10 mouse cellular contexts compared by ENCODE assay signal in genomic region chr11:96281855-96282570, GRCm38 (mm10). TPM values are rescaled to one million over a fixed set of nuclear protein-coding genes. Genes with fewer than 3 reads are reported as not detected.
DNase-seq lines count a peak whose midpoint lies in the region; ATAC-seq and TF ChIP-seq lines count a peak whose summit lies in the region.
"Had no signal": no experiment of that assay in that cellular context is flagged by ENCODE, and none has a peak within 500 bp of the region (broad histone marks: within the 10 kb centered on the region; RNA-seq: fewer than 3 reads in every experiment).

Gene Hoxb8 (plus strand): TSS chr11:96281905.

- 1% methylated on average over 27 of the region's 27 CpGs for WGBS in lung, embryonic 15.5 days
- under 1% methylated on average over 27 of the region's 27 CpGs for WGBS in kidney, embryonic 16.5 days
- 3% methylated on average over 27 of the region's 27 CpGs for WGBS in stomach, embryonic 15.5 days

- H3K4me1 ChIP-seq in lung, embryonic 15.5 days, result peaks cover 21% of the 10 kb centered on the region
- H3K4me1 ChIP-seq in kidney, embryonic 16.5 days (ENCODE audit: insufficient read depth, low read length), result peaks cover 36% of the 10 kb centered on the region
- peaks cover 18% of the 10 kb centered on the region for H3K4me1 ChIP-seq in stomach, embryonic 15.5 days

- H3K27me3 ChIP-seq in lung, embryonic 15.5 days, result peaks cover 92% of the 10 kb centered on the region
- no peaks in the 10 kb centered on the region for H3K27me3 ChIP-seq in kidney, embryonic 16.5 days (ENCODE audit: insufficient read depth, low read length)
- peaks cover 66% of the 10 kb centered on the region for H3K27me3 ChIP-seq in stomach, embryonic 15.5 days (replicated peaks)

- H3K4me2 ChIP-seq in lung, embryonic 15.5 days, result peak within 1 kb of the TSS; percentile 67
- peak within 1 kb of the TSS; percentile 90 for H3K4me2 ChIP-seq in kidney, embryonic 16.5 days (replicated peaks; ENCODE audit: low read depth, low read length)
- peak within 1 kb of the TSS; percentile 58 for H3K4me2 ChIP-seq in stomach, embryonic 15.5 days

- no peak within 1 kb of the TSS for H3K27ac ChIP-seq in lung, embryonic 15.5 days
- H3K27ac ChIP-seq in kidney, embryonic 16.5 days (ENCODE audit: low read length), result peak within 1 kb of the TSS; percentile 100
- no peak within 1 kb of the TSS; the same call in 1 of the 2 replicates for H3K27ac ChIP-seq in stomach, embryonic 15.5 days
- H3K27ac ChIP-seq: liver, embryonic 14.5 days had no signal

- no peak for TF ChIP-seq CTCF in brain, embryonic 14.5 days (IDR thresholded peaks at IDR 0.05; ENCODE audit: borderline replicate concordance, extremely low read depth, insufficient read depth, insufficient read length)

- no peak for TF ChIP-seq POLR2A in brain, embryonic 14.5 days (IDR thresholded peaks at IDR 0.05; ENCODE audit: borderline replicate concordance, extremely low read depth, insufficient read depth, insufficient read length, poor library complexity, severe bottlenecking)

- no peak for ATAC-seq in lung, embryonic 15.5 days (ENCODE audit: borderline replicate concordance, extremely low read depth, low FRiP score, low TSS enrichment)
- no peak for ATAC-seq in kidney, embryonic 16.5 days (ENCODE audit: low FRiP score, low TSS enrichment)
- ATAC-seq in stomach, embryonic 15.5 days (ENCODE audit: insufficient read depth, low FRiP score, low read depth), result no peak

- DNase-seq in lung, postnatal 10 days, result no peak
- DNase-seq in brain, embryonic 14.5 days (ENCODE audit: low read depth), result no peak
- DNase-seq in natural killer cell, adult 2 months (ENCODE audit: low spot score in 2 of 2), result no peak
- DNase-seq in gastrocnemius, postnatal 25 days, result no peak
- DNase-seq: cerebellum, adult 9-11 months had no signal

- H3K9me3 ChIP-seq in lung, embryonic 15.5 days, result no peaks in the 10 kb centered on the region
- H3K9me3 ChIP-seq in kidney, embryonic 16.5 days (ENCODE audit: low read length), result no peaks in the 10 kb centered on the region
- H3K9me3 ChIP-seq in stomach, embryonic 15.5 days, result no peaks in the 10 kb centered on the region

- no peaks in the 10 kb centered on the region for H3K36me3 ChIP-seq in lung, embryonic 15.5 days
- no peaks in the 10 kb centered on the region for H3K36me3 ChIP-seq in kidney, embryonic 16.5 days (ENCODE audit: insufficient read depth, low read length)
- no peaks in the 10 kb centered on the region for H3K36me3 ChIP-seq in stomach, embryonic 15.5 days

- no peak within 1 kb of the TSS for H3K9ac ChIP-seq in lung, embryonic 15.5 days
- peak within 1 kb of the TSS; percentile 99 for H3K9ac ChIP-seq in kidney, embryonic 16.5 days (replicated peaks; ENCODE audit: low read length)
- H3K9ac ChIP-seq in stomach, embryonic 15.5 days, result no peak within 1 kb of the TSS
- H3K9ac ChIP-seq: liver, embryonic 14.5 days had no signal

- H3K4me3 ChIP-seq in lung, embryonic 15.5 days, result peak within 1 kb of the TSS; percentile 41
- peak within 1 kb of the TSS; percentile 84 for H3K4me3 ChIP-seq in kidney, embryonic 16.5 days (ENCODE audit: low read length)
- H3K4me3 ChIP-seq in stomach, embryonic 15.5 days (replicated peaks), result peak within 1 kb of the TSS; percentile 47
- H3K4me3 ChIP-seq: myocyte had no signal

RNA-seq across cellular contexts. Expression of gene Hoxb8, which starts in this region (rescaled TPM):
- 0.91 and 1.0 TPM in 2 replicates for polyA plus RNA-seq in lung, embryonic 15.5 days (2015; fragmentation: Nextera tagmentation; extraction: Ambion mirVana)
- polyA plus RNA-seq in brain, embryonic 14.5 days (2012; rRNA removed), result 0.38 and 19.0 TPM in 2 replicates
- polyA plus RNA-seq in kidney, embryonic 16.5 days (2015; fragmentation: Nextera tagmentation; extraction: Ambion mirVana), result 9.5 and 12.9 TPM in 2 replicates
- 1.1 and 1.9 TPM in 2 replicates for polyA plus RNA-seq in stomach, embryonic 15.5 days (2015; fragmentation: Nextera tagmentation; extraction: Ambion mirVana)
- total RNA-seq in gastrocnemius, postnatal 25 days (2021), result under 1 TPM; 0.28 to 0.46 TPM
